Mouse (Mus musculus): ENCODE measurements around the gene Fam193a.

GRCm38 (mm10) chr5:34533820-34534219 is 164.1 kb downstream of the Fam193a start:
- no peak for TF ChIP-seq CTCF (IDR thresholded peaks at IDR 0.05; ENCODE audit: insufficient read depth, low read length)
- TF ChIP-seq POLR2A (IDR thresholded peaks at IDR 0.05; ENCODE audit: borderline replicate concordance, extremely low read depth, low read depth, low read length), result no peak
